Mouse (Mus musculus): ENCODE measurements around the gene Rab3il1.

- TF ChIP-seq CTCF (conservative IDR thresholded peaks at IDR 0.05; ENCODE audit: insufficient read depth, insufficient read length, low read depth, low read length), result no peak
- TF ChIP-seq POLR2A (IDR thresholded peaks at IDR 0.05; ENCODE audit: low read depth, low read length), result no peak
Observed at GRCm38 (mm10) chr19:9979156-9979555, 22.3 kb upstream of the Rab3il1 start.
